Mouse (Mus musculus) stomach, postnatal 0 days (tissue): Measurements from ENCODE around the gene Caly.

ENCODE experiments used
- CTCF ChIP-seq: IDR thresholded peaks from 2 replicates; pipeline ENCODE4 v1.5.1; 2016; ENCODE audit warnings: antibody characterized with exemption, low read depth, mild to moderate bottlenecking, moderate library complexity
- EP300 ChIP-seq: optimal IDR thresholded peaks from 2 replicates; pipeline ENCODE3; 2016; ENCODE audit warnings: antibody characterized with exemption

DNA sequence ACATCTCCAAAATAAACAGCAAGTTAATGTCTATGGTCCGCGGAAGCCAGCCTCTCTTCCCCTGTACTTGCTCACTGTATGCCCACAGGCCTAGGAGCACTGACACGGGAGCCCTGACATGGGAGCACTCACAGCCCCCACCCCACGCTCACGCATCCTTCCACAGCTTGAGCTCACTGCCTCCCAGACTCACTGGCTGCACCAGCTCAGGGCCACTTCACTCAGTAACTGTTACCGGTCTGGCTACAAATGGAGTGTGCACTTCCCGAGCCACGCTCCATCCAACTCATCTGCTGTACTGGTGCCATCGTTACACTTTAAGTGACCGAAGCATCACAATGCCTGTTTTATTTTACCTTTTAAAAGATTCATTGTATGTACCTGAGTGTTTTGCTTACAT is 50.0 kb downstream of the Caly start:
- TF ChIP-seq CTCF = no peak
- no peak for TF ChIP-seq EP300
